Mouse (Mus musculus): ENCODE results near the gene Zbtb41. TPM values are rescaled to one million over a fixed set of nuclear protein-coding genes. Genes with fewer than 3 reads are reported as not detected.
"Not testable (repeated sequence)": the region's sequence is repeated elsewhere in the genome, so short reads cannot be mapped to it uniquely, and the experiment has no call there.

The Zbtb41 gene
- 7.1 and 7.6 TPM in 2 replicates for polyA plus RNA-seq (2012; ENCODE audit: insufficient read depth, insufficient read length, missing spikeins)

- H3K4me1 ChIP-seq (ENCODE audit: control insufficient read depth, insufficient read depth, low read length), result peaks cover 11% of the 10 kb centered on the region
- peak; percentile 55 for TF ChIP-seq CTCF (IDR thresholded peaks at IDR 0.05; ENCODE audit: low read depth, low read length)
- 0 out of 2 replicates have a peak, but pooled peaks have one; percentile 36 for TF ChIP-seq POLR2A (IDR thresholded peaks at IDR 0.05; ENCODE audit: borderline replicate concordance, low read depth, low read length)
- peak within 1 kb of the TSS; percentile 89 for H3K4me3 ChIP-seq (ENCODE audit: insufficient read depth, low read length)
- H3K27ac ChIP-seq (ENCODE audit: insufficient read depth, low read depth, low read length), result peak within 1 kb of the TSS; percentile 60
These were observed at the start of gene Zbtb41 for GRCm38 (mm10) chr1:139421875-139422791. Gene Zbtb41, plus strand, starts transcription at chr1:139422288.

- TF ChIP-seq POLR2A (IDR thresholded peaks at IDR 0.05; ENCODE audit: borderline replicate concordance, low read depth, low read length), result no peak
- TF ChIP-seq CTCF (IDR thresholded peaks at IDR 0.05; ENCODE audit: low read depth, low read length), result no peak
- Histone ChIP-seq H3K4me1 (ENCODE audit: control insufficient read depth, insufficient read depth, low read length) (no peaks in the 10 kb centered on the region), H3K27ac (ENCODE audit: insufficient read depth, low read depth, low read length) (no peak overlapping the region), H3K4me3 (ENCODE audit: insufficient read depth, low read length) (no peak overlapping the region)
These were observed 46.2 kb upstream of the Zbtb41 start for GRCm38 (mm10) chr1:139375900-139376299.

GRCm38 (mm10) chr1:139376638-139377286 lies 45.3 kb upstream of the Zbtb41 start, which contains the start of gene Crb1:
Gene Crb1, minus strand, starts transcription at chr1:139377100.
- H3K27ac ChIP-seq (ENCODE audit: insufficient read depth, low read depth, low read length), result no peak within 1 kb of the TSS
- no peak for TF ChIP-seq CTCF (IDR thresholded peaks at IDR 0.05; ENCODE audit: low read depth, low read length)
- TF ChIP-seq POLR2A (IDR thresholded peaks at IDR 0.05; ENCODE audit: borderline replicate concordance, low read depth, low read length), result no peak
- no peaks in the 10 kb centered on the region for H3K4me1 ChIP-seq (ENCODE audit: control insufficient read depth, insufficient read depth, low read length)
- no peak within 1 kb of the TSS for H3K4me3 ChIP-seq (ENCODE audit: insufficient read depth, low read length)

GRCm38 (mm10) chr1:139378861-139379620 lies 43.0 kb upstream of the Zbtb41 start:
- Histone ChIP-seq H3K4me1 (ENCODE audit: control insufficient read depth, insufficient read depth, low read length) (no peaks in the 10 kb centered on the region), H3K27ac (ENCODE audit: insufficient read depth, low read depth, low read length) (no peak overlapping the region), H3K4me3 (ENCODE audit: insufficient read depth, low read length) (no peak overlapping the region)
- TF ChIP-seq POLR2A (IDR thresholded peaks at IDR 0.05; ENCODE audit: borderline replicate concordance, low read depth, low read length) (no peak), CTCF (IDR thresholded peaks at IDR 0.05; ENCODE audit: low read depth, low read length) (no peak)

GRCm38 (mm10) chr1:139379621-139379984 lies 42.5 kb upstream of the Zbtb41 start:
- H3K27ac ChIP-seq (ENCODE audit: insufficient read depth, low read depth, low read length), result no peak overlapping the region
- no peak for TF ChIP-seq POLR2A (IDR thresholded peaks at IDR 0.05; ENCODE audit: borderline replicate concordance, low read depth, low read length)
- TF ChIP-seq CTCF (IDR thresholded peaks at IDR 0.05; ENCODE audit: low read depth, low read length), result no peak
- no peaks in the 10 kb centered on the region for H3K4me1 ChIP-seq (ENCODE audit: control insufficient read depth, insufficient read depth, low read length)
- H3K4me3 ChIP-seq (ENCODE audit: insufficient read depth, low read length), result no peak overlapping the region

- no peak overlapping the region for H3K27ac ChIP-seq (ENCODE audit: insufficient read depth, low read depth, low read length)
- TF ChIP-seq CTCF (IDR thresholded peaks at IDR 0.05; ENCODE audit: low read depth, low read length), result no peak
- TF ChIP-seq POLR2A (IDR thresholded peaks at IDR 0.05; ENCODE audit: borderline replicate concordance, low read depth, low read length), result no peak
- no peaks in the 10 kb centered on the region for H3K4me1 ChIP-seq (ENCODE audit: control insufficient read depth, insufficient read depth, low read length)
These were observed 30.3 kb upstream of the Zbtb41 start for GRCm38 (mm10) chr1:139391747-139392146.

GRCm38 (mm10) chr1:139396589-139396988 lies 25.5 kb upstream of the Zbtb41 start:
- H3K4me3 ChIP-seq (ENCODE audit: insufficient read depth, low read length), result no peak overlapping the region
- H3K27ac ChIP-seq (ENCODE audit: insufficient read depth, low read depth, low read length), result no peak overlapping the region
- no peak for TF ChIP-seq POLR2A (IDR thresholded peaks at IDR 0.05; ENCODE audit: borderline replicate concordance, low read depth, low read length)
- no peak for TF ChIP-seq CTCF (IDR thresholded peaks at IDR 0.05; ENCODE audit: low read depth, low read length)
- no peaks in the 10 kb centered on the region for H3K4me1 ChIP-seq (ENCODE audit: control insufficient read depth, insufficient read depth, low read length)

More at GRCm38 (mm10) chr1:139391747-139392146, 30.3 kb upstream of the Zbtb41 start:
- H3K4me3 ChIP-seq (ENCODE audit: insufficient read depth, low read length), result no peak overlapping the region

GRCm38 (mm10) chr1:139405766-139406165 lies 16.3 kb upstream of the Zbtb41 start:
- TF ChIP-seq CTCF (IDR thresholded peaks at IDR 0.05; ENCODE audit: low read depth, low read length) (no peak), POLR2A (IDR thresholded peaks at IDR 0.05; ENCODE audit: borderline replicate concordance, low read depth, low read length) (no peak)
- Histone ChIP-seq H3K4me1 (ENCODE audit: control insufficient read depth, insufficient read depth, low read length) (no peaks in the 10 kb centered on the region), H3K27ac (ENCODE audit: insufficient read depth, low read depth, low read length) (no peak overlapping the region), H3K4me3 (ENCODE audit: insufficient read depth, low read length) (no peak overlapping the region)

- no peak overlapping the region for H3K4me3 ChIP-seq (ENCODE audit: insufficient read depth, low read length)
- H3K27ac ChIP-seq (ENCODE audit: insufficient read depth, low read depth, low read length), result no peak overlapping the region
- no peak for TF ChIP-seq POLR2A (IDR thresholded peaks at IDR 0.05; ENCODE audit: borderline replicate concordance, low read depth, low read length)
- TF ChIP-seq CTCF (IDR thresholded peaks at IDR 0.05; ENCODE audit: low read depth, low read length), result no peak
- H3K4me1 ChIP-seq (ENCODE audit: control insufficient read depth, insufficient read depth, low read length), result no peaks in the 10 kb centered on the region
These were observed 14.4 kb upstream of the Zbtb41 start for GRCm38 (mm10) chr1:139407701-139408100.

GRCm38 (mm10) chr1:139412365-139412764 lies 9.7 kb upstream of the Zbtb41 start:
- H3K4me1 ChIP-seq (ENCODE audit: control insufficient read depth, insufficient read depth, low read length); H3K27ac ChIP-seq (ENCODE audit: insufficient read depth, low read depth, low read length); H3K4me3 ChIP-seq (ENCODE audit: insufficient read depth, low read length): not testable (repeated sequence)

All from bone marrow macrophage, adult 2 months (primary cell).